Mouse (Mus musculus) olfactory bulb, adult 2 months (tissue): ENCODE results near the gene Lcmt1.

Experiments
- CTCF ChIP-seq: fragments of 200-500 bp; IDR thresholded peaks from 2 replicates; pipeline ENCODE4 v1.5.1; 2012; ENCODE audit warnings: low read depth, mild to moderate bottlenecking, low read length, moderate library complexity; ENCODE audit not compliant: insufficient read depth
- POLR2A ChIP-seq: fragments of 200-500 bp; IDR thresholded peaks from 2 replicates; pipeline ENCODE4 v1.6.1; 2012; ENCODE audit warnings: mild to moderate bottlenecking, low read depth, low read length, moderate library complexity; ENCODE audit not compliant: insufficient read depth

DNA sequence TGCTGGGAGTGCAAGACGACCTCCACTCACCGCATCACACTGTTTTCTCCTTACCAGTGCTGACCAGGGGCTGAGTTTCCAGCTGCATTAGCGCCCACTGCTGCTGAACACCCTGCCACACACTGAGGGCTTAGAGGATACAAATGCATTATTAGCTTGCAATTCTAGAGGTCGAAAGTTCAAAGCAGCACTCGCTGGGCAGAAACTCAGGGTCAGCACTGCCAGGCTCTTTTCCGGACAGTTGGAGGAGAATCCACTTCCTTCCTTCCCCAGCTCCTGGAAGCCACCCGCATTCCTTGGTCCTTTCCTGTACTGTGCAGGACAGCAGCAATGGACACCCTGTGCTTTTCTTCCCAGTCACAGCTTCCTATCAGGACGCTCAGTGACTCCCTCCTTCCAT lies 31.2 kb upstream of the Lcmt1 start:
- no peak for TF ChIP-seq CTCF
- TF ChIP-seq POLR2A, result no peak
